Mouse (Mus musculus): ENCODE results near the gene Auh.

The Auh gene

DNA sequence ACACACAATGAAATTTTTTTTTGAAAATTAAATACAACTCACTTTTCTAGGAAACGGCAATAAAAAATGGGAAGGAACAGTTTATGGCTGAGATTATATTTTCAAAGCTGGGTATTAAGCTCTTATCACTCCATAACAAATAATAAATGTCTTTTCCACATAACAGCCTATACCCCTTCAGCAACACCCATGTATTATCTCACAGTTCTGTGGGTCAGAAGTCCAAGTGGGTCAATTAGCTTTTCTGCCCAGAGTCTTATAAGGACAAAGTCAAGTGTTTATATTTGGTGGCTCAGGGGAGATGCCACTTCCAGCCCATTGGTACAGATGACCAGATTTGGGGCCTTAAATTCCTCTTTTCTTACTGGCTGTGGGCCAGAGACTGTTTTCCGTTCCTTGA lies 129.4 kb downstream of the Auh start:
- DNase-seq (ENCODE audit: low read depth, low spot score): no peak

DNA sequence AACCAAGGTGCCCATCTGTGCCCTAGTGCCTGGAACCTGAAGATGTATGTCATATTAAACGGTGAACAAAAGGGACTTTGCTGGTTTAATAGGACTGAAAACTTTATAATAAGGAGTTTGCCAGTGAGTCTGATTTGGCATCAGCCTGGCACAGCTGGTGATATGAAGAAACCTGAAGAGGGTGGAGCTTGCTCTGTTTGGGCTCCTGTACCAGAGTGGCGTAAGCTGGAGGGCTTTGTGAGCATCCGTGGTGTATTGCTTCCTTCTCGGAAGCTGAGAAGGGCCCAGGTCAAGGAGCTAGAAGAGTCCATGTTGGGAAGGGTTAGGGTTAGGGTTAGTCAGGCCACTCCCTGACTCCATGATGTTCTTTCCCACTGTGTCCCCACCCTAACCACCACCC lies 135.2 kb downstream of the Auh start:
- DNase-seq (ENCODE audit: low read depth, low spot score): no peak

DNA sequence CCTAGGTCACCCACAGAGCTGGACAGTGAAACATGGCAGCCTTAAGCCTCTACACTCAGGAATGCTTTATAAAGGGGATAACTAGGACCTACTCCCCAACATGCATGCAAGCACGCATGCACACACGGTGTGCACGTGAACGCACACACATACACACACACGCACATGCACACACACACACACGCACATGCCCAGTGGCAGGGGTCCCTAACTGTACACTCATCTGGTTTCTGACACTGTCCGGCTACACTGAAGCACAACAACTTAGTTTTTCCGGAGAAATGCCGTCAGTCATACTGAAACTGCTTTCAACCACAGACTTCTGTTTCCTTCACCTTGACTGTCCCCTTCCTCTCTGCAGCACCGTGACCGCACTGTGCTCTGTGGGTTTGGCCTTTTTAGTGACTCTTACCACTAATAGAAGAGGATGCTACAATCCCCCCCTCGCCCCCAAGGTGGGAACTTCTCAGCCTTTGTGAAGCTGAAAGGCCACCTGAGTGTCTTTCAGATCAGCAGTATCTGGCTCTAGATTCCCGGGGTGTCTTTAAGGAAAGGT lies 136.0 kb downstream of the Auh start:
- peak; percentile 87 for DNase-seq (ENCODE audit: low read depth, low spot score)

DNA sequence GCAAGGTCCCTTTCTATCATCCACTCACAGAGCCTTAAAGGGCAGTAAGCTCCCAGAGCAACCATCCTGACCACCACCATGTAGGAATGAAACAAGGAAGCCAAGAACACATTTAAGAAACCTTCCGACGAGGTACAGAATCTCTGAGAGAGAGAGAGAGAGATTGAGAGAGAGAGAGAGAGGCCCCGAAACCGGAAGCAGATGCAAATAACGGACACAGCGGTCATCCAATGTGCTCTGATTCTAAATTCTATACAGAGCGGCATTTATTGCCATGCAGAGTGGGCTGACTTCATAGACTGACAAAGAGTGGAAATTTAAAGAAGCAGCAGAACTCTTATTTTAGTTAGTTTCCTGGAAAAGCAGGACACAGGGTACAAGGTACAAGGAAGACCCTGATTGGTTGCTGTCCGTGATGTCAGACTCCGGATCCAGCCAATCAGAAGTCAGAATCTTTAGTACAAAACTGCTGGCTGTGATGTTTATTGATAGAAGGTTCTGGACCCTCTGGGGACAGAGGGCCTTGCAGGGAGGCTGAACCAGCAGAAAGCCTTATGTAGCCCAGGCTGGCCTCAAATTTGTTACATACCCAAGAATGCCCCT lies 137.1 kb downstream of the Auh start:
- DNase-seq (ENCODE audit: low read depth, low spot score): peak; percentile 89

DNA sequence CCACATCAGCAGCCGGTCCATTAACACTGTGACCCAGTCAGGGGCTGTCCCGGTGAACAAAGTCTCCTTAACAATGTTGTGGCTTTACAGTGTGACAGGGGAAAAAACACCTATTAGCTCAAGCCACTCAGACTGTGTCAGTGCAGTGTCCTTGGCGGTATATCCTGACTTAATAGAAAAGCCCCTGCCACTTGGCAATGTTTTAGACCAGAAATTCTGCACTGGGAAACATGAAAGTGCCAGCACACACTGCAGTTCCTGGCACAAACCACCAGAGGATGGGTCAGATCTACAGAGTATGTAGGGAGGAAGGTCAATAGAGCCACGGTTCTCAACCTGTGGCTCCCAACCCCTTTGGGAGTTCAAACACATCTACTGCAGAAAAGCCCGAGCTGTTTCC lies 138.6 kb downstream of the Auh start:
- DNase-seq (ENCODE audit: low read depth, low spot score): peak; percentile 13
